Mouse (Mus musculus) adrenal gland, adult 8-10 months (tissue): ENCODE measurements around the gene Mob4. TPM values are rescaled to one million over a fixed set of nuclear protein-coding genes. Genes with fewer than 3 reads are reported as not detected.

Experiments
- DNase-seq: peaks from one replicate; pipeline ENCODE4 v3.0.0; 2022
- total RNA-seq, 4 experiments: library from RNA; stranded (reverse); gene quantifications; 2 replicates each; pipeline ENCODE4 v1.2.4; 2022

Mob4 gene
- total RNA-seq, 4 experiments from 2014 or later = 120 to 399 (median 199) TPM

DNA sequence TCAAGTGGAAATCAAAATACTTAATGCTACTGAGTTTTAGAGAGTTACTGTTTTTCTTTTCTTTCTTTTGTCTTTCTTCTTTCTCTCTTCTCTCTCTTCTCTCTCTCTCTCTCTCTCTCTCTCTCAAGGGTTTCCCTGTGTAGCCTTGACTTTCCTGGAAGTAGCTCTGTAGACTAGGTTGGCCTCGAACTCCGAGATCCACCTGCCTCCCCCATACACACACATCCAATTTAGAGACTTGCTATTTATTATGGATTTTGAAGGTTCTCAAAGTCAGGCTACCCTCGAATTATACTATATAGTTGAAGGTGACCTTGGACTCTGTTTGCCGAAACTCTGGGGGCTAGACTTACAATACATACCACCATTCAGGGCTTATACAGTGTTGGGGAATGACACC, 1.3 kb downstream of the Mob4 start:
- DNase-seq = no peak

DNA sequence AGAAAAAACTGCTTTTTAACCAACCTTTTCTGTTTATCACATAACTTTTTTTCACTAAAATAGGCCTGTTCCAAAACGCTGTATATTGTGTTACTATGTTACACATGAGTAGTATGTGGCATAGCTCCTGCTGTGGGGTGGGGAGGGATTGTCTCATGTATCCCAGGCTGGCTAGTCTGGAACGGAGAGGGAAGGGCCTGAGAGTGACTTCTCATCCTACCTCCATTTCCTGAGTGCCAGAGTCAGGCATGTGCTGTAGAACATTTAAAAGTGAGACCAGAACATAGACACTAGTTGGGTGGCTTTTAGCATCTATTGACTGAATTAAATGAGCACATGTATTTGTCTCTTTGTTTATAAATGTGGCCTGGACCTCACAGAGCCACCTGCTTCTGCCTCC, 2.1 kb downstream of the Mob4 start:
- DNase-seq = no peak

DNA sequence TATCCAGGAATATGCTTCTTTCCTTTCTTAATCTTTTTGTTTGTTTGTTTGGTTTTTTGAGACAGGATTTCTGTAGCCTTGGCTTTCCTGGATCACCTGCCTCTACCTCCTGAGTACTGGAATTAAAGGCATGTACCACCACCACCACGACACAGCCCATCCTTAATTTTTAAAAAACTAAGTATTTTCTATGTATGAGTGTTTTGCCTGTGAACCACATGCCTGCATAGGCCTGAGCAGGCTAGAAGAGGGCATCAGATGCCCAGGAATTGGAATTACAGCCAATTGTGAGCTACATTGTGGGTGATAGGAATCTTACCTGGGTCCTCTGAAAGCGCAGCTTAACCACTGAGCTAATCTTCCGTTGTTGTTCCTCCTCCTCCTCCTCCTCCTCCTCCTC, 3.3 kb downstream of the Mob4 start:
- DNase-seq = no peak

DNA sequence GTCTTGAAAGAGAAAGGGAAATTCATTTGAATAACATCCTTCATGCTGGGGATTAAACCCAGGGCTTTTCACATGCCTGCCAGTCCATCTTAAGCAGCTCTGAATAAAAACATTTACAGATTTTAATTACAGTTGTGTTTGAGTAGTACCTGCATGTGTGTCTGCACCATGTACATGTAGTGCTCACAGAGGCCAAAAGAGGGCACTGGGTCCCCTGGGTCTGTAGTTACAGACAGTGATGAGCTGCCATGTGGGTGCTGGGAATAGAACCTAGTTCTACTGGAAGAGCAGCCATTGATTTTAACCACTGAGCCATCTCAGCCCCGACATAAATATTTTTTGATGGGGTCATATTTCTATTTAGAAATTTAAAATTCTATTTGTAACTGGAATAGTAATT, 4.8 kb downstream of the Mob4 start:
- no peak for DNase-seq

DNA sequence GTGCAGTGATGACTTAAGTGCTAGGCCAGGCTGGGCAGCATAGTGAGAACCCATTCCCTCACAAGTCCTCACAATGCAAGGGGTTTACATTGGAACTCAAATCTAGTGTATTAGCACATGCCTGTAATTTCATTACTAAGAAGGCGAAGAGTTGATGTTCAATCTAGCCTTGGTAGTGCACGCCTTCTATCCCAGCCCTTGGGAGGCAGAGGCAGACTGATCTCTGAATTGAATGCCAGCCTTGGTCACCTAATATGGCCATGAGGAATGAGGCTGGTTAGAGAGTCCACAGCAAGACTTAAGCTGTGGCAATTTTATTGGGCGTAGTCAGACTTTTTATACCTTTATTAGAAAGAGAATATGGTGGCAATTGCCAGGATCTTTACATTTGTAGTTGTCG, 13.3 kb downstream of the Mob4 start:
- DNase-seq = no peak

- DNase-seq = no peak
These were observed 14.5 kb downstream of the Mob4 start for GRCm38 (mm10) chr1:55145556-55145955.

DNA sequence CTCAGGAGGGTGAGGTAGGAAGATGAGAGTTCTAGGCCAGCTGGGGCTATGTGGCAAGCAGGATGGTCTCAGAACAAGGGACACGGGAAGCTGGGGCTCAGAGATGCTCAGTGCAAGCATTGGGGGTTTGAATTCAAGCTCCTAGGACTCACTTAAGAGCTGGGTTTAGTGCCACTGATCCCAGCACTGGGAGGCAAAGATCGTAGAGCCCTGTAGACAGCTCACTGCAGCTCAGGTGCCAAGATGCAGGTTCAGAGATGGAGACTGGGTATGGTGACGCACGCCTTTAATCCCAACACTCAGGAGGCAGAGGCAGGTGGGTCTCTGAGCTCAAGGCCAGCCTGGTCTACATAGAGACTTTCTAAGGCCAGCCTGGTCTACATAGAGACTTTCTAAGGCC, 26.3 kb downstream of the Mob4 start:
- no peak for DNase-seq

- DNase-seq = no peak
These were observed 27.2 kb downstream of the Mob4 start for GRCm38 (mm10) chr1:55158211-55158610.

GRCm38 (mm10) chr1:55158821-55159220, 27.8 kb downstream of the Mob4 start:
- DNase-seq = no peak

- no peak for DNase-seq
These were observed 29.2 kb downstream of the Mob4 start for GRCm38 (mm10) chr1:55160218-55160617.

DNA sequence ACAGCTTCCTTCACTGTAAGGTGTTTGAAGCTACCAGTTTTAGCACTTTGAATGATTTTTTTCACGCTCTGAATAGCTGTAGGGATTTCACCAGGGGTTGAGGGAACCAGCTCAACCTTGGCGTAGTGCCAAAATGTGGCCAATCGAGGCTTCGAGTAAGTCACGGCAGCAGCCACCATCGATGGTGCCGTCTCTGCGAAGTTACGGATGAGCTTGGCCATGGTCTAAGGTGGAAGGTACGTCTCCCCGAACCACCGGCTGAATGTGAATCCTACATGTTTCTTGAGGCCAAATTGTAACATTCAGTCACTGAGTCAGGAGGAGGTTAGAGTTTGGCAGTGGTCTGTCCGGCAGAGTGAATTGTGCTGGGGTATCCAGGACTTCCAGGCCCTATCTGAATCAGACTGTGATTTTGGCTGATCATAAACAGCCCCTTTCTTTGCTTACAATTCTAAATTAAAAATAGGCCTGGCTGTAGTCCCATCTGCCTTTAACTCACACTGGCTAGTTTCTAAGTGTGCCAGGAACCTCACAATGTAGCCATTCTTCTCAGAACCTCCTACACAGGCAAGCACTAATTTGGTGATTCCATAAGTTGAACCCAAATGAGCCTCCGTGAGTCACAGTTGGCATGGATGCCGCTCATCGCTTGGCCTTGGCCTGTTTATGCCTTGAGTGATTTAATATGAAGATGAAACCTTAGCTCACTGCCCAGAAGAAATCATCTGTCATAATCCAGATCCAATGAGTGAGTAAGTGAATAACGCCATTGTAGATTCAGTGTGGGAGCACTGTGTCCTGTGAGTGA, 30.0 kb downstream of the Mob4 start:
- DNase-seq = peak; percentile 88

DNA sequence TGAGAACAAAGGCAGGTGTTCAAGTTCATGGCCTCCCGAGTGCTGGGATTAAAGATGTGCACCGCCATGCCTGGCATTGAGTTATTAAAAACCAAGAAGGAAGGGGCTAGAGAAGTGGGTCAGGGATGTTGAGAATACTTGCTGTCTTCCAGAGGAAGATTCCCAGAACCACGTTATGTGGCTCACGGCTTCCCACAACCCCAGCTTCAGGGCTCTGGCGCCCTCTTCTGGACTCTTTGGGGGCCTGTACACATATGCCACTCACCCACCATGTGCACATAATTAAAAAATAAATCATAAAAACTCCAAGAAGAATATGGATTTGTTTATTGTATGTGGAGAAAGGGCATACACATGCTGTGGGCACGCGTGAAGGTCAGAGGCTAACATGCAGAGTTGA, 30.9 kb downstream of the Mob4 start:
- peak; percentile 60 for DNase-seq

DNA sequence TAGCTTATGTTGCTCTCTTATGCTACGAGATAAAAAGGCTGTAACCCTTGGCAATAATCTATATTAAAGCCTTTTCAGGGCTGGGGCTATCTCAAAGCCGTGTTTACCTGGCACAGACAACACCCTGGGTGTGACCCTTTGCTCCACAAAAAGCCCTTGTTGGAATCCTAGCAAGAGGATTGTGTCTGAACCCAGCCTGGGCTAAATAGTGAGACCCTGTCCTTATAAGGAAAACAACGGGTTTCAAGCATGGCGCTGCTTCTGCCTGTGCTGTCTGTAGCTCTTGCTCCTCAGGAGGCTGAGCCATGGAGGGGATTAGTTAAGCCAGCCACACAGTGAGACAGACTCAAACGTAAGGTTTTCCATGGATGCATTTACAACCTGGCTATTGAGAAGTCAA, 31.8 kb downstream of the Mob4 start:
- no peak for DNase-seq

DNA sequence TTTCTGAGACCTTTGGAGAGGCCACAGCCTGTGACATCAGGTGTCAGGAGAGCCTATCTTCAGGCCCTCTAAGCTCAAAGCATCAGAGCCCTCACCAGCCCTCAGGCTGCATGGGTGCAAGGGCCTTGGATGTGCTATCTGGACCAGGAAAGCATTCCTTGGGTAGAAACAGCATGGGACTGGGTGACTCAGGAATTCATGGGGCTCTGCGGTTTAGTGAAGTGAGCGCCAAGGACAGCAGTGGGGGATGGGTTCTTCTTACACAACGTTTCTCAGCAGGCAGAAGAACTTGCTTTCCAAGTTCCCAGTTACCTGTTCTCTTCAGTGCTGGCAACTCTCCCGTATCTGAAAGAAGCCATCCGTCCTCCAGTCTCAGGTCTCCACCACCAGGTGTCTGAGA, 33.0 kb downstream of the Mob4 start:
- peak; percentile 64 for DNase-seq

DNA sequence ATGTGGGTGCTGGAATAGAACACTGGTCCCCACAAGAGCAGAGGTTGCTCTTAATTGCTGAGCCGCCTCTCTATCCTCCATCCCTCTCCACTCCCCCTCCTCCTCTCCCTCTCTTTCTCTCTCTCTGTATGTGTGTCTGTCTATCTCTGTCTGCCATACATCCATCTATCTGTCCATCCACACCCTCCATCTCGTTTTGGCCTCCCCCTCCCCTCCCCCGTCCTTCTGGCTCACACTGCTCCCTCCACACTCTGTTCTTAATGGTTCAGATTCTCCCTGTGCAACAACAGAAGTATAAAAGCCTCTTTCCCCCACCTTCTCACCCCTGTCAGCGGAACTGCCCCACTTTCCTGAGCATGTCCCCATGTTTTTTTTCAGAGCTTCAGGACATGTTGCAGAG, 36.5 kb downstream of the Mob4 start:
- DNase-seq = no peak

- no peak for DNase-seq
These were observed 37.6 kb downstream of the Mob4 start for GRCm38 (mm10) chr1:55168591-55168990.

- no peak for DNase-seq
These were observed 40.6 kb downstream of the Mob4 start for GRCm38 (mm10) chr1:55171361-55172325.

DNA sequence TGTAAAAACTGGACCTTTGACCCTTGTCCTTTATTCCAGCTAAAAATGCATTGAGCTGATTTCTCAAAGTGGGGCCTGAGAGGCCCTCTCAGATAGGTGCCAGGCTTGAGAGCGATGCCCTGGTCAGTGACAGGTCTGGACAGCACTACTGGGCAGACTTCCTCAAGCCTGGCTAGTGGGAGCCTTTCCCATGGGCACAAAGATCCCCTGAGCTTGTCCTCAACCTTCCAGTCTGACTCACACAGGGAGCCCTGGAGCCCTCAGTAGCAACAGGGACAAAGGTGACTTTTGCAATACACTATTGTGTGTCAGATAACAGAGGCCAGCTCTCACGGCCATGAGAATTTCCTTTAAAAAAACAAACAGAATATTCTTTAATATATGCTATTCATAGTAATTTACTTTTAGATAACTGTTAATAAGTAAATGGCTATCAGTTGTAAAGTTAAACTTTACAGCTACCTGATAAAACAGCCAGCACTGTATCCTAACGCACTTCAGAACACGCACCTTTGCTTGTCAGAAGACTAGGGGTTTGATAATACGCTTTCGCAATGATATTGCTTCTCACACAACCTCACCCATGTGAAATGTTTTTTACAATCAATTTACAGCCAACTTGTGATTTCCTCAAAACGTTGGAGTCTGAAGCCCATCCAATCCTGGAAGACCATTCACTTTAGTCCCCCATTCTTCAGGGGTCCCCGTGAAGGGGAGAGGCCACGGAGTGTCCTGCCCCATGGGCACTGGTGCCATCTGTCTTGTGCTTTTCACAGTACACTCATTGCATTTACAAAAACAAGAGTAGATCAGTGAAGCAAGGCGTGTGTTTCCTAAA, 42.9 kb downstream of the Mob4 start:
- peak; percentile 73 for DNase-seq

GRCm38 (mm10) chr1:55174558-55175034, 43.6 kb downstream of the Mob4 start:
- no peak for DNase-seq

- no peak for DNase-seq
These were observed 49.0 kb downstream of the Mob4 start for GRCm38 (mm10) chr1:55179917-55180566.

DNA sequence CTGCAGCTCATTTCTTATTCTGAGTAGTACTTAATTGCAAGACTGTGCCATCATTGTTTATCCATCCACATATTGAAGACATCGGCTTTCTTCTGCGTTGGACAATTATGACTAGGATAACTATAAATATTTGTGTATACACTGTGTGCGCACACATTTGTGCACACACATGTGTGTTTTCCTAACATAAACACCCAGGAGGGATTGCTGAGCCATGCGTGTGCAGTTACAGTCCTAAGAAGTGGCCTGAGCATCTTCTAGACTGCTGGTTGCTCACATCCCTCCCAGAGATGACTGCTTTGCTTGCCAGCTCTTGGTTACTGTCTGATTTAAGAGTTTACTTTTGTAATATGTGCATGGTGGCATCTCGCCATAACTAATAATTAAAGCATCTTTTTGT, 51.4 kb downstream of the Mob4 start:
- no peak for DNase-seq

GRCm38 (mm10) chr1:55185718-55186117, 54.7 kb downstream of the Mob4 start:
- DNase-seq = no peak
